Mouse (Mus musculus): ENCODE results near the gene Echdc3.

DNA sequence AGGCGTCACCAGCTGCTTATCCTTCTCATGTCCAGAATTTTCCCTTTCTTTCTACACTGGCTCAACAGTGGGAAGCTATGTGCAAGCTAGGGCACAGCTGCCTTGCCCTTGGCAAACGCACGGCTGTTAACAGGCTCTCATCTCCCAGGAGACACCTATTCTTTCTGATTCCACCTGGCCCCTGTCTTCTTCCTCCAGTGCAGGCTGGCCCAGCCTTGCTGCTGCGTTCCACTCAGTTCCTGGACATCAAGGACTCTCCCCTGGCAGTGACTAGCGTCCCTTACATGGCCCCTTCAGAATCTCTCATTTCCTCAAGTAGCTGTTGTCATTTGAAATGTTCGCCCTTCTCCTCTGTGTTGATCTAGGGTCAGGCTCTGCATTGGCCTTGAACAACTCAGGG, 20.5 kb upstream of the Echdc3 start:
- no peak for TF ChIP-seq POLR2A (IDR thresholded peaks at IDR 0.05; ENCODE audit: low read depth, low read length)
- TF ChIP-seq CTCF (IDR thresholded peaks at IDR 0.05; ENCODE audit: extremely low read depth, insufficient read length, insufficient replicate concordance, low read depth, low read length), result no peak

Measured in small intestine, adult 2 months (tissue).